9 mouse cellular contexts compared by ENCODE assay signal in genomic region chr12:25609045-25609444, GRCm38 (mm10).
DNase-seq lines count a peak whose midpoint lies in the region; ATAC-seq and TF ChIP-seq lines count a peak whose summit lies in the region.
"Had no signal": no experiment of that assay in that cellular context is flagged by ENCODE, and none has a peak within 500 bp of the region (broad histone marks: within the 10 kb centered on the region; RNA-seq: fewer than 3 reads in every experiment).

No protein-coding gene starts in this region.

- WGBS in neural tube, embryonic 13.5 days: 40% methylated on average over 2 of the region's 2 CpGs
- WGBS in midbrain, embryonic 15.5 days: 31% methylated on average over 2 of the region's 2 CpGs
- WGBS in liver, postnatal 0 days (ENCODE audit: insufficient replicate concordance): 70% methylated on average over 2 of the region's 2 CpGs

- H3K36me3 ChIP-seq in neural tube, embryonic 13.5 days: no peaks in the 10 kb centered on the region
- no peaks in the 10 kb centered on the region for H3K36me3 ChIP-seq in midbrain, embryonic 15.5 days (replicated peaks)
- no peaks in the 10 kb centered on the region for H3K36me3 ChIP-seq in liver, postnatal 0 days (replicated peaks; ENCODE audit: insufficient read depth, low read length)

- intact Hi-C loops in gastrocnemius, adult 2 months (cut with DNase I): no loop called here

- H3K4me1 ChIP-seq in neural tube, embryonic 13.5 days (replicated peaks): 0 out of 2 replicates have a peak, but pooled peaks cover 4% of the 10 kb centered on the region
- peaks cover 3% of the 10 kb centered on the region; the same call in 1 of the 2 replicates for H3K4me1 ChIP-seq in midbrain, embryonic 15.5 days
- no peaks in the 10 kb centered on the region for H3K4me1 ChIP-seq in liver, postnatal 0 days (ENCODE audit: insufficient read depth)

- no peak overlapping the region for H3K4me2 ChIP-seq in neural tube, embryonic 13.5 days
- no peak overlapping the region for H3K4me2 ChIP-seq in midbrain, embryonic 15.5 days
- no peak overlapping the region for H3K4me2 ChIP-seq in liver, postnatal 0 days (ENCODE audit: low read depth, low read length)

- TF ChIP-seq EP300 in liver, postnatal 0 days (IDR thresholded peaks at IDR 0.05; ENCODE audit: low read depth): no peak

- peak; percentile 74; the same call in 1 of the 2 replicates for ATAC-seq in neural tube, embryonic 13.5 days (ENCODE audit: low read depth)
- ATAC-seq in midbrain, embryonic 15.5 days (replicated peaks): 0 out of 2 replicates have a peak, but pooled peaks have one; percentile 48
- no peak for ATAC-seq in liver, postnatal 0 days

- no peak overlapping the region for H3K4me3 ChIP-seq in gastrocnemius, adult 2 months
- H3K4me3 ChIP-seq in neural tube, embryonic 13.5 days: no peak overlapping the region
- H3K4me3 ChIP-seq in midbrain, embryonic 15.5 days: no peak overlapping the region
- no peak overlapping the region for H3K4me3 ChIP-seq in liver, postnatal 0 days (ENCODE audit: low read depth, low read length)

- H3K27me3 ChIP-seq in neural tube, embryonic 13.5 days: no peaks in the 10 kb centered on the region
- H3K27me3 ChIP-seq in midbrain, embryonic 15.5 days (replicated peaks): no peaks in the 10 kb centered on the region
- H3K27me3 ChIP-seq in liver, postnatal 0 days (ENCODE audit: insufficient read depth, low read length): no peaks in the 10 kb centered on the region

- DNase-seq in gastrocnemius, adult 2 months: peak; percentile 64
- DNase-seq in gastrocnemius, adult 18-20 months (ENCODE audit: low spot score): no peak
- DNase-seq in neural tube, embryonic 10.5 days (ENCODE audit: extremely low spot score, low spot score): no peak
- DNase-seq in gastrocnemius, postnatal 4 days (ENCODE audit: low spot score in 2 of 2): peak; percentile 30 to 58
- no peak for DNase-seq in natural killer cell, adult 2 months (ENCODE audit: low spot score in 2 of 2)
- DNase-seq in liver, postnatal 0 days: no peak

- H3K9me3 ChIP-seq in neural tube, embryonic 13.5 days: no peaks in the 10 kb centered on the region
- H3K9me3 ChIP-seq in midbrain, embryonic 15.5 days: no peaks in the 10 kb centered on the region
- no peaks in the 10 kb centered on the region for H3K9me3 ChIP-seq in liver, postnatal 0 days (ENCODE audit: low read length)

- H3K27ac ChIP-seq in gastrocnemius, adult 2 months: no peak overlapping the region
- no peak overlapping the region for H3K27ac ChIP-seq in neural tube, embryonic 13.5 days (replicated peaks)
- H3K27ac ChIP-seq in midbrain, embryonic 15.5 days: no peak overlapping the region
- no peak overlapping the region for H3K27ac ChIP-seq in liver, postnatal 0 days (ENCODE audit: low read depth)
- H3K27ac ChIP-seq: liver, embryonic 14.5 days had no signal

- TF ChIP-seq CTCF in gastrocnemius, adult 2 months (IDR thresholded peaks at IDR 0.05): no peak
- TF ChIP-seq CTCF in liver, postnatal 0 days (IDR thresholded peaks at IDR 0.05; ENCODE audit: low read depth): no peak

- H3K9ac ChIP-seq in neural tube, embryonic 13.5 days: no peak overlapping the region
- H3K9ac ChIP-seq in midbrain, embryonic 15.5 days: no peak overlapping the region
- no peak overlapping the region for H3K9ac ChIP-seq in liver, postnatal 0 days (replicated peaks)
- H3K9ac ChIP-seq: liver, embryonic 14.5 days had no signal

Comparison
In these comparisons a context has a peak if more than half of its experiments do, and no peak if none do; other contexts are left out.
1. DNase-seq: peak in gastrocnemius, adult 2 months (single experiment) and gastrocnemius, postnatal 4 days (2 of 2); none in gastrocnemius, adult 18-20 months (single experiment), neural tube, embryonic 10.5 days (single experiment), natural killer cell, adult 2 months (0 of 2) and liver, postnatal 0 days (single experiment).